Mouse (Mus musculus): ENCODE measurements around the gene Tcf12. TPM values are rescaled to one million over a fixed set of nuclear protein-coding genes. Genes with fewer than 3 reads are reported as not detected.

The Tcf12 gene
- total and polyA plus RNA-seq, 3 experiments = 34.7 to 329 (median 80.7) TPM

GRCm38 (mm10) chr9:72097083-72097482 lies 14.6 kb downstream of the Tcf12 start:
- Histone ChIP-seq H3K27me3 (ENCODE audit: insufficient read depth, low read length) (no peaks in the 10 kb centered on the region), H3K36me3 (replicated peaks) (peaks cover 58% of the 10 kb centered on the region), H3K9me3 (replicated peaks) (no peaks in the 10 kb centered on the region), H3K4me1 (ENCODE audit: insufficient read depth, low read depth, low read length) (peaks cover 6% of the 10 kb centered on the region), H3K4me3 (ENCODE audit: low read depth, low read length) (no peak overlapping the region)
- no peak for ATAC-seq (ENCODE audit: extremely low read depth, insufficient number of reproducible peaks, low FRiP score, poor library complexity, severe bottlenecking)
- no peak for TF ChIP-seq CTCF (IDR thresholded peaks at IDR 0.05; ENCODE audit: low read depth, low read length)
- no peak for TF ChIP-seq GATA2 (IDR thresholded peaks at IDR 0.05; ENCODE audit: borderline replicate concordance, low read depth, low read length)
- TF ChIP-seq GATA1 (IDR thresholded peaks at IDR 0.05; ENCODE audit: borderline replicate concordance, low read length) = no peak
- TF ChIP-seq TAL1 (conservative IDR thresholded peaks at IDR 0.05; ENCODE audit: low read depth, low read length) = no peak
- TF ChIP-seq POLR2AphosphoS5 (IDR thresholded peaks at IDR 0.05; ENCODE audit: insufficient replicate concordance, low read depth, low read length) = no peak
- no peak for DNase-seq (ENCODE audit: low spot score)

GRCm38 (mm10) chr9:72094675-72095074 lies 17.0 kb downstream of the Tcf12 start:
- no peaks in the 10 kb centered on the region for H3K9me3 ChIP-seq (replicated peaks)
- peaks cover 45% of the 10 kb centered on the region for H3K36me3 ChIP-seq (replicated peaks)
- H3K27me3 ChIP-seq (ENCODE audit: insufficient read depth, low read length) = no peaks in the 10 kb centered on the region
- DNase-seq (ENCODE audit: low spot score) = no peak
- H3K4me3 ChIP-seq (ENCODE audit: low read depth, low read length) = no peak overlapping the region
- ATAC-seq (ENCODE audit: extremely low read depth, insufficient number of reproducible peaks, low FRiP score, poor library complexity, severe bottlenecking) = no peak
- TF ChIP-seq GATA1 (IDR thresholded peaks at IDR 0.05; ENCODE audit: borderline replicate concordance, low read length) (no peak), GATA2 (IDR thresholded peaks at IDR 0.05; ENCODE audit: borderline replicate concordance, low read depth, low read length) (no peak), TAL1 (conservative IDR thresholded peaks at IDR 0.05; ENCODE audit: low read depth, low read length) (no peak), POLR2AphosphoS5 (IDR thresholded peaks at IDR 0.05; ENCODE audit: insufficient replicate concordance, low read depth, low read length) (no peak), CTCF (IDR thresholded peaks at IDR 0.05; ENCODE audit: low read depth, low read length) (no peak)
- H3K4me1 ChIP-seq (ENCODE audit: insufficient read depth, low read depth, low read length) = peaks cover 9% of the 10 kb centered on the region

GRCm38 (mm10) chr9:72092191-72092590 lies 19.5 kb downstream of the Tcf12 start:
- Histone ChIP-seq H3K27me3 (ENCODE audit: insufficient read depth, low read length) (no peaks in the 10 kb centered on the region), H3K36me3 (replicated peaks) (peaks cover 38% of the 10 kb centered on the region), H3K4me1 (ENCODE audit: insufficient read depth, low read depth, low read length) (peaks cover 24% of the 10 kb centered on the region), H3K9me3 (replicated peaks) (no peaks in the 10 kb centered on the region), H3K4me3 (ENCODE audit: low read depth, low read length) (no peak overlapping the region)
- ATAC-seq (ENCODE audit: extremely low read depth, insufficient number of reproducible peaks, low FRiP score, poor library complexity, severe bottlenecking) (no peak), DNase-seq (ENCODE audit: low spot score) (no peak)
- no peak for TF ChIP-seq TAL1 (conservative IDR thresholded peaks at IDR 0.05; ENCODE audit: low read depth, low read length)
- no peak for TF ChIP-seq CTCF (IDR thresholded peaks at IDR 0.05; ENCODE audit: low read depth, low read length)
- TF ChIP-seq GATA2 (IDR thresholded peaks at IDR 0.05; ENCODE audit: borderline replicate concordance, low read depth, low read length) = no peak
- TF ChIP-seq POLR2AphosphoS5 (IDR thresholded peaks at IDR 0.05; ENCODE audit: insufficient replicate concordance, low read depth, low read length) = no peak
- TF ChIP-seq GATA1 (IDR thresholded peaks at IDR 0.05; ENCODE audit: borderline replicate concordance, low read length) = no peak

- DNase-seq (ENCODE audit: low spot score) (peak; percentile 6), ATAC-seq (ENCODE audit: extremely low read depth, insufficient number of reproducible peaks, low FRiP score, poor library complexity, severe bottlenecking) (peak; percentile 28; the same call in 1 of the 2 replicates)
- Histone ChIP-seq H3K4me1 (ENCODE audit: insufficient read depth, low read depth, low read length) (peaks cover 31% of the 10 kb centered on the region), H3K36me3 (replicated peaks) (peaks cover 24% of the 10 kb centered on the region), H3K27me3 (ENCODE audit: insufficient read depth, low read length) (no peaks in the 10 kb centered on the region), H3K9me3 (replicated peaks) (no peaks in the 10 kb centered on the region), H3K4me3 (ENCODE audit: low read depth, low read length) (no peak overlapping the region)
- no peak for TF ChIP-seq POLR2AphosphoS5 (IDR thresholded peaks at IDR 0.05; ENCODE audit: insufficient replicate concordance, low read depth, low read length)
Observed at GRCm38 (mm10) chr9:72088893-72089611, 22.6 kb downstream of the Tcf12 start.

- H3K4me3 ChIP-seq (ENCODE audit: low read depth, low read length) = no peak overlapping the region
- peaks cover 29% of the 10 kb centered on the region for H3K4me1 ChIP-seq (ENCODE audit: insufficient read depth, low read depth, low read length)
- no peaks in the 10 kb centered on the region for H3K9me3 ChIP-seq (replicated peaks)
- peaks cover 12% of the 10 kb centered on the region for H3K36me3 ChIP-seq (replicated peaks)
- TF ChIP-seq POLR2AphosphoS5 (IDR thresholded peaks at IDR 0.05; ENCODE audit: insufficient replicate concordance, low read depth, low read length) = no peak
- TF ChIP-seq TAL1 (conservative IDR thresholded peaks at IDR 0.05; ENCODE audit: low read depth, low read length) = no peak
- TF ChIP-seq GATA2 (IDR thresholded peaks at IDR 0.05; ENCODE audit: borderline replicate concordance, low read depth, low read length) = no peak
- TF ChIP-seq CTCF (IDR thresholded peaks at IDR 0.05; ENCODE audit: low read depth, low read length) = no peak
- no peak for TF ChIP-seq GATA1 (IDR thresholded peaks at IDR 0.05; ENCODE audit: borderline replicate concordance, low read length)
- DNase-seq (ENCODE audit: low spot score) (no peak), ATAC-seq (ENCODE audit: extremely low read depth, insufficient number of reproducible peaks, low FRiP score, poor library complexity, severe bottlenecking) (no peak)
- H3K27me3 ChIP-seq (ENCODE audit: insufficient read depth, low read length) = no peaks in the 10 kb centered on the region
Observed at GRCm38 (mm10) chr9:72085017-72085416, 26.7 kb downstream of the Tcf12 start.

GRCm38 (mm10) chr9:72084131-72084530 lies 27.5 kb downstream of the Tcf12 start:
- DNase-seq (ENCODE audit: low spot score) (no peak), ATAC-seq (ENCODE audit: extremely low read depth, insufficient number of reproducible peaks, low FRiP score, poor library complexity, severe bottlenecking) (no peak)
- Histone ChIP-seq H3K9me3 (replicated peaks) (no peaks in the 10 kb centered on the region), H3K36me3 (replicated peaks) (peaks cover 12% of the 10 kb centered on the region), H3K27me3 (ENCODE audit: insufficient read depth, low read length) (no peaks in the 10 kb centered on the region), H3K4me1 (ENCODE audit: insufficient read depth, low read depth, low read length) (peaks cover 27% of the 10 kb centered on the region), H3K4me3 (ENCODE audit: low read depth, low read length) (no peak overlapping the region)
- TF ChIP-seq GATA2 (IDR thresholded peaks at IDR 0.05; ENCODE audit: borderline replicate concordance, low read depth, low read length) (no peak), TAL1 (conservative IDR thresholded peaks at IDR 0.05; ENCODE audit: low read depth, low read length) (no peak), GATA1 (IDR thresholded peaks at IDR 0.05; ENCODE audit: borderline replicate concordance, low read length) (no peak), CTCF (IDR thresholded peaks at IDR 0.05; ENCODE audit: low read depth, low read length) (no peak), POLR2AphosphoS5 (IDR thresholded peaks at IDR 0.05; ENCODE audit: insufficient replicate concordance, low read depth, low read length) (no peak)
